Mouse (Mus musculus): ENCODE measurements around the gene Clp1. TPM values are rescaled to one million over a fixed set of nuclear protein-coding genes. Genes with fewer than 3 reads are reported as not detected.

Clp1 gene
- polyA plus RNA-seq, 1 experiment from 2014 or later: 48.5 TPM

- Histone ChIP-seq H3K9me3 (ENCODE audit: control insufficient read depth, low read length) (no peaks in the 10 kb centered on the region), H3K4me2 (ENCODE audit: low read depth) (no peak overlapping the region), H3K9ac (ENCODE audit: low read length) (no peak overlapping the region), H3K4me3 (ENCODE audit: low read depth, low read length) (no peak overlapping the region), H3K36me3 (ENCODE audit: control insufficient read depth, insufficient read depth, low read length) (peaks cover 8% of the 10 kb centered on the region), H3K27ac (ENCODE audit: low read depth, low read length) (no peak overlapping the region), H3K27me3 (ENCODE audit: control insufficient read depth, insufficient read depth, low read length) (no peaks in the 10 kb centered on the region), H3K4me1 (ENCODE audit: control insufficient read depth, insufficient read depth, low read length) (peaks cover 7% of the 10 kb centered on the region)
- ATAC-seq (ENCODE audit: insufficient read depth, low FRiP score, low TSS enrichment): no peak
- 87% methylated on average over 6 of the region's 6 CpGs for WGBS
- DNase-seq (ENCODE audit: low spot score): no peak
Measured at GRCm38 (mm10) chr2:84682605-84683183, 44.5 kb downstream of the Clp1 start.

- H3K4me2 ChIP-seq (ENCODE audit: low read depth): peak within 1 kb of the TSS; percentile 55
- peaks cover 13% of the 10 kb centered on the region for H3K4me1 ChIP-seq (ENCODE audit: control insufficient read depth, insufficient read depth, low read length)
- H3K9ac ChIP-seq (ENCODE audit: low read length): peak within 1 kb of the TSS; percentile 66
- no peak for ATAC-seq (ENCODE audit: insufficient read depth, low FRiP score, low TSS enrichment)
- H3K36me3 ChIP-seq (ENCODE audit: control insufficient read depth, insufficient read depth, low read length): peaks cover 9% of the 10 kb centered on the region; the same call in 1 of the 2 replicates
- H3K27ac ChIP-seq (ENCODE audit: low read depth, low read length): no peak within 1 kb of the TSS
- 20% methylated on average over 8 of the region's 8 CpGs for WGBS
- H3K4me3 ChIP-seq (ENCODE audit: low read depth, low read length): peak within 1 kb of the TSS; percentile 76
- DNase-seq (ENCODE audit: low spot score): no peak
- no peaks in the 10 kb centered on the region for H3K27me3 ChIP-seq (ENCODE audit: control insufficient read depth, insufficient read depth, low read length)
- H3K9me3 ChIP-seq (ENCODE audit: control insufficient read depth, low read length): no peaks in the 10 kb centered on the region
Measured at GRCm38 (mm10) chr2:84679016-84679415, 48.1 kb downstream of the Clp1 start, which contains the start of gene Tmx2. TSS of gene Tmx2 (minus strand) at chr2:84679140.

GRCm38 (mm10) chr2:84677968-84678880, 48.9 kb downstream of the Clp1 start, which contains the start of the genes Gm28635 and Med19:
TSS of gene Gm28635 (minus strand) at chr2:84678041.
TSS of gene Med19 (plus strand) at chr2:84678402.
- peak; percentile 100 for ATAC-seq (ENCODE audit: insufficient read depth, low FRiP score, low TSS enrichment)
- Histone ChIP-seq H3K4me1 (ENCODE audit: control insufficient read depth, insufficient read depth, low read length) (peaks cover 13% of the 10 kb centered on the region), H3K9me3 (ENCODE audit: control insufficient read depth, low read length) (no peaks in the 10 kb centered on the region), H3K4me2 (ENCODE audit: low read depth) (peak within 1 kb of the TSS; percentile 70), H3K27me3 (ENCODE audit: control insufficient read depth, insufficient read depth, low read length) (no peaks in the 10 kb centered on the region), H3K36me3 (ENCODE audit: control insufficient read depth, insufficient read depth, low read length) (peaks cover 11% of the 10 kb centered on the region; the same call in 1 of the 2 replicates), H3K9ac (ENCODE audit: low read length) (peak within 1 kb of the TSS; percentile 66), H3K27ac (ENCODE audit: low read depth, low read length) (no peak within 1 kb of the TSS), H3K4me3 (ENCODE audit: low read depth, low read length) (peak within 1 kb of the TSS; percentile 76)
- under 1% methylated on average over 44 of the region's 44 CpGs for WGBS
- peak; percentile 93 for DNase-seq (ENCODE audit: low spot score)

GRCm38 (mm10) chr2:84677270-84677967, 49.7 kb downstream of the Clp1 start:
- WGBS: 11% methylated on average over 22 of the region's 22 CpGs
- H3K9me3 ChIP-seq (ENCODE audit: control insufficient read depth, low read length): no peaks in the 10 kb centered on the region
- H3K4me1 ChIP-seq (ENCODE audit: control insufficient read depth, insufficient read depth, low read length): peaks cover 13% of the 10 kb centered on the region
- peak overlapping the region; percentile 56 for H3K4me3 ChIP-seq (ENCODE audit: low read depth, low read length)
- ATAC-seq (ENCODE audit: insufficient read depth, low FRiP score, low TSS enrichment) (peak; percentile 64), DNase-seq (ENCODE audit: low spot score) (no peak)
- no peaks in the 10 kb centered on the region for H3K27me3 ChIP-seq (ENCODE audit: control insufficient read depth, insufficient read depth, low read length)
- peaks cover 15% of the 10 kb centered on the region for H3K36me3 ChIP-seq (ENCODE audit: control insufficient read depth, insufficient read depth, low read length)
- no peak overlapping the region for H3K27ac ChIP-seq (ENCODE audit: low read depth, low read length)
- peak overlapping the region; percentile 70 for H3K4me2 ChIP-seq (ENCODE audit: low read depth)
- peak overlapping the region; percentile 48 for H3K9ac ChIP-seq (ENCODE audit: low read length)

MicroRNA genes within 50 kb of the gene (microRNA counts, 519-probe panel; counts per million panel counts)
- 6,727 counts per million, percentile 98 among the panel's probes with 10 or more counts for microRNA mmu-miR-130a

Small RNA genes within 50 kb of the gene (microRNA-seq; reads per million reads assigned to microRNA genes)
- 28,638 reads per million, percentile 98 among the genes with 10 or more reads in this experiment for gene Mir130a

Other genes starting within 250 kb of the Clp1 start
- 37.5 and 43.0 TPM in 2 replicates for gene Ctnnd1, start 76.6 kb downstream of the Clp1 start, polyA plus RNA-seq (2014; fragmentation: Nextera tagmentation; extraction: Ambion mirVana)
- 0.21 and 0.27 TPM in 2 replicates for gene Btbd18, start 68.3 kb downstream of the Clp1 start, polyA plus RNA-seq (2014; fragmentation: Nextera tagmentation; extraction: Ambion mirVana)
- gene Selenoh, start 56.6 kb downstream of the Clp1 start, polyA plus RNA-seq (2014; fragmentation: Nextera tagmentation; extraction: Ambion mirVana): 378 and 404 TPM in 2 replicates
- gene Gm28635, start 49.3 kb downstream of the Clp1 start, polyA plus RNA-seq (2014; fragmentation: Nextera tagmentation; extraction: Ambion mirVana): not detected in 2 replicates
- 59.4 and 59.6 TPM in 2 replicates for gene Med19, start 48.9 kb downstream of the Clp1 start, polyA plus RNA-seq (2014; fragmentation: Nextera tagmentation; extraction: Ambion mirVana)
- gene Tmx2, start 48.2 kb downstream of the Clp1 start, polyA plus RNA-seq (2014; fragmentation: Nextera tagmentation; extraction: Ambion mirVana): 180 and 189 TPM in 2 replicates
- 27.4 and 27.6 TPM in 2 replicates for gene Zdhhc5, start 12.2 kb downstream of the Clp1 start, polyA plus RNA-seq (2014; fragmentation: Nextera tagmentation; extraction: Ambion mirVana)
- 10.5 and 12.9 TPM in 2 replicates for gene Ypel4, start 6.7 kb upstream of the Clp1 start, polyA plus RNA-seq (2014; fragmentation: Nextera tagmentation; extraction: Ambion mirVana)
- gene Gm19426, start 16.3 kb upstream of the Clp1 start, polyA plus RNA-seq (2014; fragmentation: Nextera tagmentation; extraction: Ambion mirVana): 4.5 and 5.1 TPM in 2 replicates
- 30.9 and 31.9 TPM in 2 replicates for gene Serping1, start 48.1 kb upstream of the Clp1 start, polyA plus RNA-seq (2014; fragmentation: Nextera tagmentation; extraction: Ambion mirVana)
- 32.8 and 34.9 TPM in 2 replicates for gene Ube2l6, start 71.5 kb upstream of the Clp1 start, polyA plus RNA-seq (2014; fragmentation: Nextera tagmentation; extraction: Ambion mirVana)
- gene Smtnl1, start 95.3 kb upstream of the Clp1 start, polyA plus RNA-seq (2014; fragmentation: Nextera tagmentation; extraction: Ambion mirVana): 0.29 TPM in 1 of 2 replicates, not detected in the other
- gene Timm10, start 99.6 kb upstream of the Clp1 start, polyA plus RNA-seq (2014; fragmentation: Nextera tagmentation; extraction: Ambion mirVana): 53.3 and 56.6 TPM in 2 replicates
- gene Slc43a1, start 111.5 kb upstream of the Clp1 start, polyA plus RNA-seq (2014; fragmentation: Nextera tagmentation; extraction: Ambion mirVana): 17.8 and 19.1 TPM in 2 replicates
- 7.2 TPM in 2 replicates for gene Rtn4rl2, start 159.4 kb upstream of the Clp1 start, polyA plus RNA-seq (2014; fragmentation: Nextera tagmentation; extraction: Ambion mirVana)
- 23.1 and 25.4 TPM in 2 replicates for gene Slc43a3, start 209.2 kb upstream of the Clp1 start, polyA plus RNA-seq (2014; fragmentation: Nextera tagmentation; extraction: Ambion mirVana)

All from neural tube, embryonic 11.5 days (tissue).